Mouse (Mus musculus): ENCODE measurements around the gene Cdh16.

DNA sequence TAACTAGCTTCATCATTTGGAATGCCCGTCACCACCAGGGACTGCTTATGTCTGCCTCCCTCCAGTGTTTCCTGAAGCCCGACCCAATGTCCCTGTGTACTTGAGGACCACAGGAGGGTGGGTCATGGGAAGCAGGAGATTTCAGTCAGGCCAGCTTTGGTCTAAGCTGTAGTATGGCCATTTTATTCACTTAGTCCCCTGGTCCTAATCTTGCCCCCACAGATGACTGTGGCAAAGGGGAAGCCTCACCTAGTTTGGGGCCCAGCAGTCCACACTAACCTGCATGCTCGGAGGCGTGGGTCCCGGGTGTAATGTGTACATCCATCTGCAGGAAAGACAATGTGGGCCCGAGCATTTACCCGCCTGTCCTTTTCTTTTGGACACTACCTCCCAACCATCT lies 16.0 kb upstream of the Cdh16 start:
- TF ChIP-seq CTCF (IDR thresholded peaks at IDR 0.05; ENCODE audit: extremely low read depth, insufficient read depth, low read length): no peak
- TF ChIP-seq POLR2A (IDR thresholded peaks at IDR 0.05; ENCODE audit: extremely low read depth, insufficient read depth, low read length): no peak

Data from cortical plate, adult 2 months (tissue).